Mouse (Mus musculus) limb, embryonic 14.5 days (tissue): Measurements from ENCODE around the gene Galns. TPM values are rescaled to one million over a fixed set of nuclear protein-coding genes. Genes with fewer than 3 reads are reported as not detected.

Experiments used
- ATAC-seq: fragments of 200-750 bp; cut with Nextera tagmentation; 2 replicates; pipeline ENCODE4 v1.8.0; 2017; ENCODE audit warnings: low read depth, moderate number of reproducible peaks, moderate TSS enrichment; ENCODE audit not compliant: low FRiP score
- DNase-seq: peaks from one replicate; pipeline ENCODE4 v3.0.0-alpha.2; 2015; ENCODE audit warnings: low spot score
- H3K27ac ChIP-seq: fragments of 300-500 bp; sonication (generic); replicated peaks from 2 replicates; pipeline ENCODE4 v1.5.1; 2014; ENCODE audit warnings: low read depth, mild to moderate bottlenecking, low read length, moderate library complexity, mixed read lengths
- H3K27me3 ChIP-seq: fragments of 300-500 bp; sonication (generic); 2 replicates; pipeline ENCODE4 v1.6.1; 2014; ENCODE audit warnings: low read length, mixed read lengths; ENCODE audit not compliant: control insufficient read depth, insufficient read depth
- H3K36me3 ChIP-seq: fragments of 300-500 bp; sonication (generic); 2 replicates; pipeline ENCODE4 v1.6.1; 2014; ENCODE audit warnings: mild to moderate bottlenecking, low read length, moderate library complexity, mixed read lengths; ENCODE audit not compliant: control insufficient read depth, insufficient read depth
- H3K4me1 ChIP-seq: fragments of 300-500 bp; sonication (generic); 2 replicates; pipeline ENCODE4 v1.6.1; 2014; ENCODE audit warnings: antibody characterized with exemption, low read length, mixed read lengths; ENCODE audit not compliant: control insufficient read depth, insufficient read depth
- H3K4me2 ChIP-seq: fragments of 300-500 bp; sonication (generic); replicated peaks from 2 replicates; pipeline ENCODE4 v1.6.1; 2014; ENCODE audit warnings: low read depth, mild to moderate bottlenecking, low read length, moderate library complexity; ENCODE audit not compliant: severe bottlenecking
- H3K4me3 ChIP-seq: fragments of 300-500 bp; sonication (generic); replicated peaks from 2 replicates; pipeline ENCODE4 v1.5.1; 2014; ENCODE audit warnings: low read length
- H3K9ac ChIP-seq: fragments of 300-500 bp; sonication (generic); 2 replicates; pipeline ENCODE4 v1.6.1; 2014; ENCODE audit warnings: mild to moderate bottlenecking, low read depth, low read length, moderate library complexity; ENCODE audit not compliant: severe bottlenecking
- H3K9me3 ChIP-seq: fragments of 300-500 bp; sonication (generic); 2 replicates; pipeline ENCODE4 v1.6.1; 2016; ENCODE audit warnings: low read length; ENCODE audit not compliant: control insufficient read depth
- POLR2A ChIP-seq: fragments of 200-500 bp; IDR thresholded peaks from 2 replicates; pipeline ENCODE4 v1.8.0; 2012; ENCODE audit warnings: inconsistent platforms, mild to moderate bottlenecking, moderate library complexity, borderline replicate concordance; ENCODE audit not compliant: insufficient read depth, insufficient read length; ENCODE audit errors: extremely low read depth
- WGBS: fragments of 180-500 bp; shearing (Covaris S2); extraction: QIAGEN DNeasy Blood & Tissue Kit; methylation state at CpG from one replicate; pipeline ENCODE4 v1.1.7; 2014; 5-methylcytosine and 5-hydroxymethylcytosine counted together
- polyA plus RNA-seq, 2 experiments: library from polyadenylated mRNA; depleted of rRNA in 1 of 2; stranded (reverse) in 1 of 2; unstranded in 1 of 2; fragments of >200 nt; fragmentation: Nextera tagmentation in 1 of 2; extraction: Ambion mirVana in 1 of 2; gene quantifications; 2 replicates each; pipeline versions ENCODE4 v1.2.1 to v1.2.3; 2012 to 2014

Galns gene
- polyA plus RNA-seq, 2 experiments: 12.7 to 14.7 TPM

DNA sequence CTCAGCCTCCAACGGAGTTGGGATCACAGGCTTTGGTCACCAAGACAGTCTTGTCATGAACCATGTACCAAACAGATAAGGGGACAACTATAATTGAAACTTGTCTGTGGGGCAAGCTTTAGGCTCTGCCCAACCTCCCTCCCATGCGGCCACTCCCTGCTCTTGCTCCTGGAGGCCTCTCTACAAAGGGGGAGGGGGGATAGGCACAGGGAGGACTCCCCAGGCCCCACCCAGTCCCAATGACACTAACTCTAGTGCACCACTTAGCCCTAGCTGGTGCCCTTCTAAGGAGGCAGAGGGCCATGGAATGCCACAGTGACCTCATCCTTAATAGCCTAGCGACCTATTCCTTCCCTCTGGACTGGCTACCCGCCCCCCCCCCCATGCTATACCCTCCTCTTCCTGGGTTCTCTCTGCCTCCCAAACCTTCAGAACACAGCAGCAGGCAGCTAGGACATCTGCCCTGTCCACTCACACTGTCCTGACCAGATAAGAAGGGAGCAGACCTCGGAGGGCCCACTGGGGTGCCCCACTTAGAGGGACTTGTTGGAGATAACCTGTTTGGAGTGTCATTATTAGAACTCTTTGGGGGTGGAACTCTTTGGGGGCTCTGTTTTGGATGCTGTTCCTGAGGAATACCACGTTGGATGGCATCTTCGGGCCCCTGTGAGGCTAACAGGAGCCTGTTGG lies 65.1 kb downstream of the Galns start:
- no peak overlapping the region for H3K9ac ChIP-seq
- DNase-seq (no peak), ATAC-seq (no peak)
- H3K9me3 ChIP-seq: no peaks in the 10 kb centered on the region
- no peaks in the 10 kb centered on the region for H3K27me3 ChIP-seq
- H3K4me3 ChIP-seq: no peak overlapping the region
- H3K36me3 ChIP-seq: 0 out of 2 replicates have a peak, but pooled peaks cover 6% of the 10 kb centered on the region
- no peak overlapping the region for H3K27ac ChIP-seq
- peaks cover 34% of the 10 kb centered on the region for H3K4me1 ChIP-seq
- H3K4me2 ChIP-seq: no peak overlapping the region
- no peak for TF ChIP-seq POLR2A
- 85% methylated on average over 6 of the region's 7 CpGs for WGBS

DNA sequence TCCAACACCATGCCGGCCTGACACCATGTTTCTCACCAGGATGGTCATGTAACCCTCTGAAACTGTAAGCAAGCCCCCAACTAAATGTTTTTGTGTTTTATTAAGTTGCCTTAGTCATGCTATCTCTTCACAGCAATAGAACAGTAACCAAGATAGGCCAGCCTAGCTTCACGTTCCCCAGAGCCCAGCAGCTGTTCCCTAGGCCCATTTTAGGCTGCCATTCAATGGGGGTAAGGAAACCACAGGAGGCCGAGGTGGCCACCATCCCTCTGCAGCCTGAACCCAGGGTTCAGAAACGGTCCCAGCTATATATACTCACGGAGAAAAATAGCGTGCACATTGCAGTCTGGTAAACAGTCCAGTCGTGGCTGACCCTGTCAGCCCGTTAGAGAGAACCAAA lies 67.1 kb downstream of the Galns start:
- Histone ChIP-seq H3K4me3 (no peak overlapping the region), H3K9me3 (no peaks in the 10 kb centered on the region), H3K4me2 (no peak overlapping the region), H3K27ac (no peak overlapping the region), H3K9ac (no peak overlapping the region), H3K4me1 (peaks cover 22% of the 10 kb centered on the region), H3K36me3 (0 out of 2 replicates have a peak, but pooled peaks cover 6% of the 10 kb centered on the region), H3K27me3 (no peaks in the 10 kb centered on the region)
- no peak for TF ChIP-seq POLR2A
- WGBS: 79% methylated on average over 8 of the region's 8 CpGs
- no peak for DNase-seq
- peak; percentile 18; the same call in 1 of the 2 replicates for ATAC-seq

DNA sequence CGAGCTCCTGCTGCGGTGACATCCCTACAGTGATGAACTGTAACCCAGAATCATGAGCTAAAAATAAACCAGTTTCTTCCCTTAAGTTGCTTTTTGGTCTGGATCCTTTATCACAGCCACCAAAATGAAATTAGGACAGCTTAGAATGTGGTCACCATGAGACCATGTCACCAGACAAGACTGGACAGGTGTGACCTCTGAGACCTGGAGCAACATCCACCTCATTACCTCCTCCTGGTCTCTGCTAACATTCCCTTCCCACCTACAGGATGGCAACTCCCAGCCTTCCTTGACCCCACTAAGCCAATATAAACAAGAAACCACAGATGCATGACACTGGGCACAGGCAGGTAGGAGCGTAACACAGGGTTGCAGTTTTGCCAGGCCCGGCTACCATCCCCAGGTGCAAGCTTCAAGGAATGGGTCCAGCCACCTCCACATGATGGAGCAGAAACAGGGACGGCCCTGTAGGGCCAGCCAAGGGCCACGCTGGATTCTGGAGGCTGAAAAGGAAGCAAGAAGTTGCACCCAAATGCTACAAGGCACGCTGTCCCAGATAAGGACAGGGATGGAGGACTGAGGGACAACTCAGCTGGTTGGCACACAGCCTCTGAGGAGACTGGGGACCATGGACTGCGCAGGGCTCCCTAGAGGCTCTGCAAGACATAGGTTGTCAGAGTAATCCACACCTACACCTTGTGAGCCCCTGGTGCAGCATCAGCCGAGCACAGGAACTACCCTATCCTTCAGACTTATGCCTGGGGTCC lies 72.8 kb downstream of the Galns start:
- no peak overlapping the region for H3K27ac ChIP-seq
- no peak overlapping the region for H3K9ac ChIP-seq
- TF ChIP-seq POLR2A: no peak
- no peaks in the 10 kb centered on the region for H3K9me3 ChIP-seq
- H3K4me1 ChIP-seq: peaks cover 8% of the 10 kb centered on the region
- ATAC-seq (no peak), DNase-seq (no peak)
- 89% methylated on average over 9 of the region's 9 CpGs for WGBS
- H3K27me3 ChIP-seq: no peaks in the 10 kb centered on the region
- 0 out of 2 replicates have a peak, but pooled peaks cover 4% of the 10 kb centered on the region for H3K36me3 ChIP-seq
- no peak overlapping the region for H3K4me3 ChIP-seq
- no peak overlapping the region for H3K4me2 ChIP-seq

DNA sequence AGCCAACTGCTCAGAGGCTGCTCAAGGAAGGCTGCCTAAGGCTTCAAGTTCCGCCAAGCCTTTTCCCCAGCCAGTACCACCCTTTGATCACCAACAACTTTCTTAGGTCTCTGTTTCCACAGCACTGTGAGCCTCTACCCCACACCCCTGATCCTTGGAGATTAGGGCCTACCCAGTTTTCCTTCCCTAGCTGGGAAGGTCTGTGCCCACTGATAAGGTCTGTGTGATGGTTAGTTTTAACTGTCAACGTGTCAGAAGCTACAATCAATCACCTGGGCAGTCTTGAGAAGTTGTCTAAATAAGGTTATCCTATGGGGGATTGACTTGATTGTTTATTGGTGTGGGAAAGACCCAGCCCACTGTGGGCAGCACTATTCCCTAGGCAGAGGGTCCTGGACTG lies 73.5 kb downstream of the Galns start:
- H3K4me2 ChIP-seq: no peak overlapping the region
- H3K9ac ChIP-seq: no peak overlapping the region
- peaks cover 8% of the 10 kb centered on the region for H3K4me1 ChIP-seq
- H3K27me3 ChIP-seq: no peaks in the 10 kb centered on the region
- H3K4me3 ChIP-seq: no peak overlapping the region
- ATAC-seq (no peak), DNase-seq (no peak)
- H3K36me3 ChIP-seq: no peaks in the 10 kb centered on the region
- no peak overlapping the region for H3K27ac ChIP-seq
- 80% methylated on average over 2 of the region's 2 CpGs for WGBS
- H3K9me3 ChIP-seq: no peaks in the 10 kb centered on the region
- no peak for TF ChIP-seq POLR2A

DNA sequence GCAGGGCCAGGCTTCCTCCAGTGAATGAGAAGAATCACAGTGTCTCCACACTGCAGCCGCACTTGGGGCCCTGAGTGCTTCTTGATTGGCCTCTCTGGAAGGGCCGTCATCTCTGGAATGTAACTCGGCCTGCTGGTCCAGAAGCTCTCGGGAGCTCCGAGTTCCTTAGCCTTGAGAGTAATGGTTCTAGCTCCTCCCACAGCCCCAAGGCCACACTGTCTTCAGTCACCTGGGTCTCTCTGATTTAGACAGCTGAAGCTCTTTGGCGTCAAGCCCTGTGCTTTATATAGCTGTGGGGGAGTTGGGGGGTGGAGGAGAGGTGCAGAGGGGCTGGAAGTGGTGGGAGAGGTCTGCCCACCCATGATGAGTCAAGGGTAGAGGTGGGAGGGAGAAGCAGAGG lies 74.2 kb downstream of the Galns start:
- no peaks in the 10 kb centered on the region for H3K9me3 ChIP-seq
- peak overlapping the region; percentile 63 for H3K27ac ChIP-seq
- H3K4me1 ChIP-seq: peaks cover 8% of the 10 kb centered on the region
- no peak overlapping the region; the same call in 1 of the 2 replicates for H3K9ac ChIP-seq
- peak; percentile 80 for DNase-seq
- H3K4me3 ChIP-seq: no peak overlapping the region
- H3K27me3 ChIP-seq: no peaks in the 10 kb centered on the region
- 20% methylated on average over 6 of the region's 6 CpGs for WGBS
- no peaks in the 10 kb centered on the region for H3K36me3 ChIP-seq
- H3K4me2 ChIP-seq: no peak overlapping the region
- TF ChIP-seq POLR2A: no peak
- ATAC-seq: peak; percentile 80
